Mouse (Mus musculus): ENCODE results near the gene Cypt1.

DNA sequence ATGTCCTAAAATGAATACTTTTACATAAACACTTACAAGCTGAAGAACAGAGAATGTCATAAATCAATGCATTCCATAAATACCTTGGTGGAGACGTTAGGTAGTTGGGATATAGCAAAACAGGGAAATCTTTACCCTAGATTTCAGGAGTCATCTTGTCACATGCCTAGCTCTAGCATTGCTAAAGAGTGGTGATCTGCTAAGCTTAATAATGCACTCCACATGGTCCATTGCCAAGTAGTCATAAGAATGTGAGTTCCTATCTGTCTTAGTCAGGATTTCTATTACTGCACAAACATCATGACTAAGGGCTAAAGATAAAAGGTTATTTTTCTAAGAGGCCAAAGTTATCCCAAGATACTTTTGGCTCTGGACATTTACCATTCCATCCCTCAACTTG lies 34.4 kb downstream of the Cypt1 start:
- TF ChIP-seq CTCF (conservative IDR thresholded peaks at IDR 0.05 in 1 of 2, IDR thresholded peaks at IDR 0.05 in 1 of 2; ENCODE audit: low read depth in 2 of 2, low read length in 2 of 2) (no peak), MAX (IDR thresholded peaks at IDR 0.05; ENCODE audit: low read length) (no peak), POLR2A (IDR thresholded peaks at IDR 0.05; ENCODE audit: low read depth, low read length) (no peak), EP300 (IDR thresholded peaks at IDR 0.05; ENCODE audit: low read length) (no peak), MAFK (IDR thresholded peaks at IDR 0.05; ENCODE audit: insufficient replicate concordance, low read length) (no peak), CHD2 (IDR thresholded peaks at IDR 0.05; ENCODE audit: low read length) (no peak), TCF12 (IDR thresholded peaks at IDR 0.05; ENCODE audit: low read depth, low read length) (no peak), MYC (IDR thresholded peaks at IDR 0.05; ENCODE audit: low read depth, low read length) (no peak), BHLHE40 (IDR thresholded peaks at IDR 0.05; ENCODE audit: low read depth, low read length) (no peak), KAT2A (IDR thresholded peaks at IDR 0.05; ENCODE audit: insufficient replicate concordance, low read length) (no peak)
